ENCODE assay signal across 8 mouse cellular contexts in the genomic region with DNA sequence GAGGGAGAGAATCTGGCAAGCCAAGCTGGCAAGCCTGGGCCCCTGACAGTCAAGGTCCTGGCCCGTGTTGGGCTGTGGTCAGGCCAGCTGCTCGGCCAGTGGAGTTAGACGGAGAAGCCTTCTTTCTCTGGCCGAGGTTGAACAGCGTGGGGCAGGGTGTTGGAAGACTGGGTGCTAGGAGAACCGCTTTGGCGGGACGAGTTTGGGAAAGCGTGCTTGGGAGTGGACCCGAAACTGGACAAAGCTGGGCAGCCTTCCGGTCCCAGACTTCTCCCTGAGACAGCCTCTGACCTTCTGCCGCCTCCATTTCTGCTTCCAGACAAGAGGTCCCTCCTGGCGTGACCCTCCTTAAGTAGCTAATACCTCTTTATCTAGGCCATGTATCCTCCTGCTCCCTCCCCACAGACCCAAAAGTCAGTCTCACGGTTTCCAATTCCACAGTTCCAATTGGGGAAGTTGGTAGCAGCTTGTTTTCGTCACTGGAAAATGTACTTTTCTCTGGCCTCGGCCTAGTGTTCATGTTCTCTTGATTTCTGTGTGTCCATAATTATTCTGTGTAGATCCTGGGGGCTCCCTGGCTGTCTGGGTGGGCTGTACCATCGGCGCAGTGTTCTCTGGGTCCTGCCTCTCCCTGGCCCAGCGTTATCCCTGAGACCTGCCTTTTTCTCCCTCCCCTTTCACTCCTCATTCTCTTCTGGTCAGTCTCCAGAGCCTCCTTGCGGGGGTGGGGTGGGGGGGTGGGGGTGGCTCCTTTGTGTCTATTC. TPM values are rescaled to one million over a fixed set of nuclear protein-coding genes. Genes with fewer than 3 reads are reported as not detected.
DNase-seq lines count a peak whose midpoint lies in the region; ATAC-seq and TF ChIP-seq lines count a peak whose summit lies in the region.

No protein-coding gene starts in this region.

- peak overlapping the region; percentile 81 for H3K4me2 ChIP-seq in intestine, postnatal 0 days (replicated peaks; ENCODE audit: low read depth)

- TF ChIP-seq CTCF in intestine, postnatal 0 days (IDR thresholded peaks at IDR 0.05; ENCODE audit: low read depth) = no peak

- ATAC-seq in intestine, postnatal 0 days = no peak

- peak overlapping the region; percentile 84 for H3K9ac ChIP-seq in intestine, postnatal 0 days (ENCODE audit: low read depth, low read length)

- peak overlapping the region; percentile 81 for H3K4me3 ChIP-seq in intestine, postnatal 0 days (ENCODE audit: low read depth, low read length)
- H3K4me3 ChIP-seq in midbrain, embryonic 10.5 days = peak overlapping the region; percentile 72

- H3K27me3 ChIP-seq in intestine, postnatal 0 days (replicated peaks; ENCODE audit: control insufficient read depth, insufficient read depth, low read length) = no peaks in the 10 kb centered on the region
- H3K27me3 ChIP-seq in midbrain, embryonic 10.5 days (ENCODE audit: low read depth, poor library complexity, severe bottlenecking) = peaks cover 69% of the 10 kb centered on the region

- WGBS in intestine, postnatal 0 days = 6% methylated on average over 20 of the region's 20 CpGs
- 4% methylated on average over 20 of the region's 20 CpGs for WGBS in midbrain, embryonic 10.5 days

- H3K9me3 ChIP-seq in intestine, postnatal 0 days (ENCODE audit: control insufficient read depth) = no peaks in the 10 kb centered on the region
- no peaks in the 10 kb centered on the region for H3K9me3 ChIP-seq in midbrain, embryonic 10.5 days (replicated peaks)

- peaks cover 13% of the 10 kb centered on the region; the same call in 1 of the 2 replicates for H3K36me3 ChIP-seq in intestine, postnatal 0 days (ENCODE audit: control insufficient read depth, insufficient read depth)
- H3K36me3 ChIP-seq in midbrain, embryonic 10.5 days = no peaks in the 10 kb centered on the region

- DNase-seq in 3T3-L1 (ENCODE audit: low read depth, low spot score) = peak; percentile 51
- peak; percentile 34 for DNase-seq in MN1 (ENCODE audit: low spot score)
- DNase-seq in gastrocnemius, postnatal 10 days = peak; percentile 71
- DNase-seq in midbrain, embryonic 10.5 days (ENCODE audit: low spot score) = peak; percentile 34
- DNase-seq in cerebellum, adult 11-12 months = no peak
- no peak for DNase-seq in frontal cortex, postnatal 10 days (ENCODE audit: low spot score in 2 of 2)
- no peak for DNase-seq in yolk sac, embryonic 10.5 days (ENCODE audit: low spot score)

- peaks cover 19% of the 10 kb centered on the region for H3K4me1 ChIP-seq in intestine, postnatal 0 days (replicated peaks; ENCODE audit: control insufficient read depth, insufficient read depth, low read length)
- H3K4me1 ChIP-seq in midbrain, embryonic 10.5 days = peaks cover 44% of the 10 kb centered on the region

- H3K27ac ChIP-seq in intestine, postnatal 0 days (ENCODE audit: low read depth, low read length) = peak overlapping the region; percentile 89
- peak overlapping the region; percentile 76 for H3K27ac ChIP-seq in midbrain, embryonic 10.5 days (replicated peaks)

RNA-seq across cellular contexts. Expression of a gene that starts 1.3 kb away (rescaled TPM):
- total RNA-seq in gastrocnemius, postnatal 10 days (2021) = 10 to 100 TPM; 43.8 to 58.8 TPM
- 108 and 109 TPM in 2 replicates for polyA plus RNA-seq in intestine, postnatal 0 days (2015; fragmentation: Nextera tagmentation; extraction: Ambion mirVana)
- 21.7 and 24.5 TPM in 2 replicates for polyA plus RNA-seq in midbrain, embryonic 10.5 days (2016; fragmentation: Nextera tagmentation; extraction: Ambion mirVana)

RNA-seq across cellular contexts. Expression of a gene that starts 30.0 kb away (rescaled TPM):
- total RNA-seq in gastrocnemius, postnatal 10 days (2021) = under 1 TPM; 0.31 to 0.43 TPM
- 16.9 and 19.0 TPM in 2 replicates for polyA plus RNA-seq in intestine, postnatal 0 days (2015; fragmentation: Nextera tagmentation; extraction: Ambion mirVana)
- 0.25 and 0.48 TPM in 2 replicates for polyA plus RNA-seq in midbrain, embryonic 10.5 days (2016; fragmentation: Nextera tagmentation; extraction: Ambion mirVana)

RNA-seq across cellular contexts. Expression of a gene that starts 30.2 kb away (rescaled TPM):
- total RNA-seq in gastrocnemius, postnatal 10 days (2021) = under 1 TPM in 1 of 2 experiments, not detected in 1; 0.07 TPM
- polyA plus RNA-seq in intestine, postnatal 0 days (2015; fragmentation: Nextera tagmentation; extraction: Ambion mirVana) = 31.4 and 37.0 TPM in 2 replicates
- 0.12 and 0.15 TPM in 2 replicates for polyA plus RNA-seq in midbrain, embryonic 10.5 days (2016; fragmentation: Nextera tagmentation; extraction: Ambion mirVana)

RNA-seq across cellular contexts. Expression of a gene that starts 36.7 kb away (rescaled TPM):
- 10 to 100 TPM; 34.0 to 36.1 TPM for total RNA-seq in gastrocnemius, postnatal 10 days (2021)
- polyA plus RNA-seq in intestine, postnatal 0 days (2015; fragmentation: Nextera tagmentation; extraction: Ambion mirVana) = 104 and 110 TPM in 2 replicates
- 21.2 and 23.5 TPM in 2 replicates for polyA plus RNA-seq in midbrain, embryonic 10.5 days (2016; fragmentation: Nextera tagmentation; extraction: Ambion mirVana)

Comparison
In these comparisons a context has a peak if more than half of its experiments do, and no peak if none do; other contexts are left out.
1. DNase-seq: peak in 3T3-L1 (single experiment), MN1 (single experiment), gastrocnemius, postnatal 10 days (single experiment) and midbrain, embryonic 10.5 days (single experiment); none in cerebellum, adult 11-12 months (single experiment), frontal cortex, postnatal 10 days (0 of 2) and yolk sac, embryonic 10.5 days (single experiment).
2. RNA of a gene that starts 30.0 kb away (polyA plus RNA-seq): 16.9 to 19.0 TPM in intestine, postnatal 0 days; 0.25 to 0.48 TPM in midbrain, embryonic 10.5 days; every median in the first group is over 10 times any median in the second.
3. RNA of a gene that starts 30.2 kb away (polyA plus RNA-seq): 31.4 to 37.0 TPM in intestine, postnatal 0 days; 0.12 to 0.15 TPM in midbrain, embryonic 10.5 days; every median in the first group is over 10 times any median in the second.